Mouse (Mus musculus) intestine, embryonic 14.5 days (tissue): Measurements from ENCODE around the gene Tppp3. TPM values are rescaled to one million over a fixed set of nuclear protein-coding genes. Genes with fewer than 3 reads are reported as not detected.

ENCODE experiments used
- ATAC-seq: fragments of 200-750 bp; cut with Nextera tagmentation; replicated peaks from 2 replicates; pipeline ENCODE4 v1.8.0; 2017; ENCODE audit warnings: low read depth, moderate number of reproducible peaks, moderate TSS enrichment, moderate library complexity; ENCODE audit not compliant: low FRiP score, low TSS enrichment
- DNase-seq: peaks from one replicate; pipeline ENCODE4 v3.0.0-alpha.2; 2018; ENCODE audit warnings: low spot score
- H3K27ac ChIP-seq: fragments of 300-500 bp; sonication (generic); 2 replicates; pipeline ENCODE4 v1.5.1; 2014; ENCODE audit warnings: low read depth, mild to moderate bottlenecking, control low read depth
- H3K27me3 ChIP-seq: fragments of 300-500 bp; sonication (generic); replicated peaks from 2 replicates; pipeline ENCODE4 v1.6.1; 2014; ENCODE audit warnings: low read length, control low read depth; ENCODE audit not compliant: control insufficient read depth, insufficient read depth
- H3K36me3 ChIP-seq: fragments of 300-500 bp; sonication (generic); 2 replicates; pipeline ENCODE4 v1.6.1; 2014; ENCODE audit warnings: low read length, control low read depth; ENCODE audit not compliant: control insufficient read depth, insufficient read depth
- H3K4me1 ChIP-seq: fragments of 300-500 bp; sonication (generic); replicated peaks from 2 replicates; pipeline ENCODE4 v1.6.1; 2014; ENCODE audit warnings: low read length, control low read depth, mixed read lengths; ENCODE audit not compliant: control insufficient read depth, insufficient read depth
- H3K4me2 ChIP-seq: fragments of 300-500 bp; sonication (generic); 2 replicates; pipeline ENCODE4 v1.6.1; 2014; ENCODE audit warnings: low read length
- H3K4me3 ChIP-seq: fragments of 300-500 bp; sonication (generic); 2 replicates; pipeline ENCODE4 v1.5.1; 2014; ENCODE audit warnings: low read depth, low read length, control low read depth, mixed read lengths
- H3K9ac ChIP-seq: fragments of 300-500 bp; sonication (generic); 2 replicates; pipeline ENCODE4 v1.6.1; 2014; ENCODE audit warnings: mild to moderate bottlenecking, low read length
- H3K9me3 ChIP-seq: fragments of 300-500 bp; sonication (generic); 2 replicates; pipeline ENCODE4 v1.6.1; 2016; ENCODE audit warnings: low read length, control low read depth; ENCODE audit not compliant: control insufficient read depth
- WGBS: fragments of 180-500 bp; shearing (Covaris S2); extraction: QIAGEN DNeasy Blood & Tissue Kit; methylation state at CpG from one replicate; pipeline ENCODE4 v1.1.7; 2014; 5-methylcytosine and 5-hydroxymethylcytosine counted together
- polyA plus RNA-seq: library from polyadenylated mRNA; unstranded; fragments of >200 nt; fragmentation: Nextera tagmentation; extraction: Ambion mirVana; gene quantifications from 2 replicates; pipeline ENCODE4 v1.2.1, GENCODE M21; 2014

The Tppp3 gene
- polyA plus RNA-seq, 1 experiment from 2014 or later = 36.2 TPM

DNA sequence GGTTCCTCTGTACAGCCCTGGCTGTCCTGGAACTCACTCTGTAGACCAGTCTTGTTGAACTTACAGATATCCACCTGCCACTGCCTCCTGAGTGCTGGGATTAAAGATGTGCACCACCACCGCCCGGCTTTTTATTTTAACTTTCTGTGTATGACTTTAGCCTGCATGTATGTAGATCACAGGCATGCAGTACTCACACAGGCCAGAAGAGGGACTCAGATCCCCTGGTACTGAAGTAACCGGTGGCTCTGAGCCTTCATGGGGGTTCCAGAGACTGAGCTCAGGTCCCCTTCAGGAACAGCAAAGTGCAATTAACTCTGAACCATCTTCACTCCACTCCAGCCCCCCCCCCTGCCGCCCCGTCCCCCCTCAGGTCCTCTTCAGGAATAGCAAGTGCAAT, 32.5 kb downstream of the Tppp3 start:
- ATAC-seq = no peak
- no peak overlapping the region for H3K27ac ChIP-seq
- 0 out of 2 replicates have a peak, but pooled peaks cover 4% of the 10 kb centered on the region for H3K27me3 ChIP-seq
- H3K9me3 ChIP-seq = no peaks in the 10 kb centered on the region
- 39% methylated on average over 5 of the region's 5 CpGs for WGBS
- H3K4me1 ChIP-seq = no peaks in the 10 kb centered on the region
- H3K4me3 ChIP-seq = no peak overlapping the region
- no peak overlapping the region for H3K9ac ChIP-seq
- H3K36me3 ChIP-seq = no peaks in the 10 kb centered on the region
- H3K4me2 ChIP-seq = no peak overlapping the region
- no peak for DNase-seq

GRCm38 (mm10) chr8:105437078-105437748, 34.1 kb downstream of the Tppp3 start:
- Histone ChIP-seq H3K4me1 (no peaks in the 10 kb centered on the region), H3K27ac (no peak overlapping the region), H3K9me3 (no peaks in the 10 kb centered on the region), H3K4me2 (no peak overlapping the region), H3K27me3 (no peaks in the 10 kb centered on the region), H3K36me3 (no peaks in the 10 kb centered on the region), H3K9ac (no peak overlapping the region), H3K4me3 (no peak overlapping the region)
- ATAC-seq (no peak), DNase-seq (no peak)
- WGBS = 83% methylated on average over 5 of the region's 5 CpGs

DNA sequence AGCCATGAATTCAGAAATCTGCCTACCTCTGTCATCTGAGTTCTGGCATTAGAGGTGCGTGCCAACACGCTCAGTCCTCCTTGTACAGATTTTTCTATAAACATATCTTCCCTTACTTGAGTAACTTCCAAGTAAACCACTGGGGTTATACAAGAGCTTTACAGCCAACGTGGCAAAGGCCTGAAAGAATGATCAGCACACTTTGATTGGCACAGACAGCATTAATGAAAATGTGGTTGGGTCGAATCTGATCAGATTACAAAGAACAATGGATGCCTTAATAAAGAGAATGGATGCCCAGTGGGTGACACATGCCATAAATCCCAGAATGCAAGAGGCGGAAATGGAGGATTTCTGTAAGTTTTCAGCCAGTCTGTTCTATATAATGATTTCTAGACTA, 35.1 kb downstream of the Tppp3 start:
- no peak overlapping the region for H3K4me2 ChIP-seq
- DNase-seq = no peak
- WGBS = 73% methylated on average over 5 of the region's 5 CpGs
- no peaks in the 10 kb centered on the region for H3K27me3 ChIP-seq
- no peaks in the 10 kb centered on the region for H3K36me3 ChIP-seq
- H3K9me3 ChIP-seq = no peaks in the 10 kb centered on the region
- H3K9ac ChIP-seq = no peak overlapping the region
- no peak overlapping the region for H3K27ac ChIP-seq
- no peak for ATAC-seq
- no peaks in the 10 kb centered on the region for H3K4me1 ChIP-seq
- no peak overlapping the region for H3K4me3 ChIP-seq

DNA sequence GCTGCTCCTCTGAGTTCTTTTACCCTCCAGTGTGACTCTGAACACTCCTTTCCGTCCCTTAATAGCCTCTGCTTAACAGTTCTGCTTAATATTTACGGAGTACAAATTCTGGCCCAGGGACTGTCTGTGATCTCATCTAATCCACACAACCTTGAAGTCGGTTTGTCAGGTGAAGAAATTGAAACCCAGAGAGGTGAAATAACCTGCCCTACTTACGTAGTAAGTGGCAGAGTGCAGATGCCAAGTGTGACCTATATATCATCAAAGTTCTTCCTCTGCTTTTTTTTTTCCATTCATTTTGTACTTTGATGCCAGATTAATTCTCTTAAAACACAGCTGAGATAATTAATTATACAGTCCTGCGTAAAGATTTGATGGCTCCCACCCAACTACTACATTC, 37.2 kb downstream of the Tppp3 start:
- H3K27me3 ChIP-seq = no peaks in the 10 kb centered on the region
- no peak overlapping the region for H3K9ac ChIP-seq
- no peak overlapping the region for H3K4me3 ChIP-seq
- ATAC-seq (no peak), DNase-seq (no peak)
- H3K4me2 ChIP-seq = no peak overlapping the region
- no peaks in the 10 kb centered on the region for H3K9me3 ChIP-seq
- H3K27ac ChIP-seq = no peak overlapping the region
- no peaks in the 10 kb centered on the region for H3K36me3 ChIP-seq
- 63% methylated on average over 5 of the region's 5 CpGs for WGBS
- no peaks in the 10 kb centered on the region for H3K4me1 ChIP-seq

- no peak overlapping the region for H3K27ac ChIP-seq
- H3K4me3 ChIP-seq = no peak overlapping the region
- ATAC-seq (no peak), DNase-seq (no peak)
- WGBS = 54% methylated on average over 5 of the region's 5 CpGs
- H3K27me3 ChIP-seq = no peaks in the 10 kb centered on the region
- no peaks in the 10 kb centered on the region for H3K4me1 ChIP-seq
- H3K9ac ChIP-seq = no peak overlapping the region
- no peaks in the 10 kb centered on the region for H3K36me3 ChIP-seq
- no peaks in the 10 kb centered on the region for H3K9me3 ChIP-seq
- no peak overlapping the region for H3K4me2 ChIP-seq
Observed at GRCm38 (mm10) chr8:105433511-105433910, 37.8 kb downstream of the Tppp3 start.

GRCm38 (mm10) chr8:105433021-105433420, 38.3 kb downstream of the Tppp3 start:
- H3K27me3 ChIP-seq = no peaks in the 10 kb centered on the region
- ATAC-seq = no peak
- no peaks in the 10 kb centered on the region for H3K36me3 ChIP-seq
- no peak overlapping the region for H3K9ac ChIP-seq
- no peak for DNase-seq
- no peak overlapping the region for H3K27ac ChIP-seq
- no peaks in the 10 kb centered on the region for H3K4me1 ChIP-seq
- WGBS = 73% methylated on average over 6 of the region's 6 CpGs
- no peaks in the 10 kb centered on the region for H3K9me3 ChIP-seq
- no peak overlapping the region for H3K4me3 ChIP-seq
- no peak overlapping the region for H3K4me2 ChIP-seq

GRCm38 (mm10) chr8:105431743-105432515, 39.4 kb downstream of the Tppp3 start:
- no peaks in the 10 kb centered on the region for H3K36me3 ChIP-seq
- H3K4me1 ChIP-seq = no peaks in the 10 kb centered on the region
- ATAC-seq (no peak), DNase-seq (no peak)
- no peak overlapping the region for H3K9ac ChIP-seq
- WGBS = 66% methylated on average over 7 of the region's 7 CpGs
- no peaks in the 10 kb centered on the region for H3K9me3 ChIP-seq
- no peak overlapping the region for H3K4me2 ChIP-seq
- no peak overlapping the region for H3K27ac ChIP-seq
- H3K4me3 ChIP-seq = no peak overlapping the region
- no peaks in the 10 kb centered on the region for H3K27me3 ChIP-seq

DNA sequence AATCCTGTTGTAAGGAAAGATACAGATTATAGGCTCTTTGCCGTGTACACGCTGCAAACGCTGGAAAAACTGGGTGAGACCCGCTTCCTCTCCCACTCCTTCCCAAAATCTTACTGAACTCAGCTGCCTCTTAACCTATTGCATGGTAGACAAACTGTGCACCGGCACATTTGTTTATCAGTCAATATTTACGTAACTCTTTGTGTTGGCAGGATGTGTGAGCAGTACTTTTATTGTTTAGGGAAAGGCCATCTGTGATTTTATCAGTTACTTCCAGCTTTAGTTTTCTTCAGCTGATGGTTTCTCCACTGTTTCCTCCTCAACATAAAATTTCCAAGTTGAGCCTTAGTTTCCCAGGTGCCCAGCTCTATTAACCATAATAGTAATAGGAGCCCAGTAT, 44.4 kb downstream of the Tppp3 start:
- no peak overlapping the region for H3K4me2 ChIP-seq
- 59% methylated on average over 6 of the region's 6 CpGs for WGBS
- ATAC-seq = no peak

GRCm38 (mm10) chr8:105422006-105422405, 49.3 kb downstream of the Tppp3 start:
- no peak for DNase-seq
- Histone ChIP-seq H3K27me3 (no peaks in the 10 kb centered on the region), H3K4me3 (no peak overlapping the region), H3K36me3 (no peaks in the 10 kb centered on the region), H3K27ac (no peak overlapping the region), H3K4me1 (no peaks in the 10 kb centered on the region), H3K4me2 (no peak overlapping the region), H3K9ac (no peak overlapping the region), H3K9me3 (no peaks in the 10 kb centered on the region)
- no peak for ATAC-seq
- WGBS = 65% methylated on average over 1 of the region's 1 CpGs

More for the DNA sequence above, 44.4 kb downstream of the Tppp3 start:
- no peak for DNase-seq
- Histone ChIP-seq H3K4me1 (no peaks in the 10 kb centered on the region), H3K27me3 (no peaks in the 10 kb centered on the region), H3K9ac (no peak overlapping the region), H3K4me3 (no peak overlapping the region), H3K9me3 (no peaks in the 10 kb centered on the region), H3K36me3 (no peaks in the 10 kb centered on the region), H3K27ac (no peak overlapping the region)
